Mouse (Mus musculus) CH12.LX (cell line): ENCODE measurements around the gene Dock11. TPM values are rescaled to one million over a fixed set of nuclear protein-coding genes. Genes with fewer than 3 reads are reported as not detected.
A peak's percentile ranks its signal among the peaks of the same experiment; 100 is the strongest.

Experiments
- DNase-seq: peaks from one replicate; pipeline ENCODE4 v3.0.0-alpha.2; 2013; ENCODE audit errors: extremely low read depth
- H3K27ac ChIP-seq: 2 replicates; pipeline ENCODE4 v1.5.1; 2012; ENCODE audit warnings: low read depth, mild to moderate bottlenecking, control low read depth, moderate library complexity; ENCODE audit not compliant: insufficient read depth
- H3K27me3 ChIP-seq: replicated peaks from 2 replicates; pipeline ENCODE3; 2012; ENCODE audit warnings: inconsistent platforms
- H3K36me3 ChIP-seq, 2 experiments: replicated peaks in 1 of 2; 2 replicates each; pipeline versions ENCODE3 to v1.6.1; 2012; ENCODE audit warnings: inconsistent platforms in 1 of 2, low read length in 1 of 2, mild to moderate bottlenecking in 1 of 2, mixed read lengths in 1 of 2, moderate library complexity in 1 of 2; ENCODE audit not compliant: control insufficient read depth in 1 of 2, insufficient read depth in 1 of 2
- H3K4me1 ChIP-seq, 2 experiments: 2 replicates each; pipeline ENCODE4 v1.6.1; 2012; ENCODE audit warnings: inconsistent platforms in 1 of 2, moderate library complexity in 1 of 2; ENCODE audit not compliant: insufficient read depth in 2 of 2, control insufficient read depth in 1 of 2
- H3K4me2 ChIP-seq: 2 replicates; pipeline ENCODE4 v1.6.1; 2012; ENCODE audit warnings: low read depth, mild to moderate bottlenecking, control low read depth; ENCODE audit not compliant: poor library complexity, insufficient read depth, severe bottlenecking
- H3K4me3 ChIP-seq, 3 experiments: fragments of 150-350 bp in 1 of 3; sonication (generic) in 1 of 3; replicated peaks in 1 of 3; 2 replicates each; pipeline versions ENCODE3 to v1.5.1; 2011 to 2012; ENCODE audit warnings: low read depth in 2 of 3, low read length in 2 of 3, mild to moderate bottlenecking in 2 of 3, moderate library complexity in 2 of 3, control low read depth in 1 of 3, improper control_type of control experiment in 1 of 3, inconsistent platforms in 1 of 3, mixed read lengths in 1 of 3; ENCODE audit not compliant: poor library complexity in 1 of 3
- H3K79me2 ChIP-seq: replicated peaks from 2 replicates; pipeline ENCODE4 v1.6.1; 2012; ENCODE audit warnings: mild to moderate bottlenecking, moderate library complexity; ENCODE audit not compliant: control insufficient read depth, poor library complexity, insufficient read depth, severe bottlenecking; ENCODE audit errors: extremely low read depth
- H3K9ac ChIP-seq: 2 replicates; pipeline ENCODE4 v1.6.1; 2012; ENCODE audit warnings: low read depth, mild to moderate bottlenecking, control low read depth, moderate library complexity; ENCODE audit not compliant: insufficient read depth
- H3K9me3 ChIP-seq: replicated peaks from 2 replicates; pipeline ENCODE3; 2012; ENCODE audit warnings: low read length, inconsistent platforms, mixed read lengths
- BHLHE40 ChIP-seq: IDR thresholded peaks from 2 replicates; pipeline ENCODE4 v1.6.1; 2011; ENCODE audit warnings: mild to moderate bottlenecking, low read depth, low read length, improper control_type of control experiment
- CHD1 ChIP-seq: IDR thresholded peaks from 2 replicates; pipeline ENCODE4 v1.6.1; 2012; ENCODE audit warnings: low read depth, low read length, improper control_type of control experiment, inconsistent platforms
- CTCF ChIP-seq, 2 experiments: IDR thresholded peaks in 1 of 2; conservative IDR thresholded peaks in 1 of 2; 2 replicates each; pipeline ENCODE4 v1.5.1; 2011 to 2012; ENCODE audit warnings: low read depth in 2 of 2, low read length in 2 of 2, improper control_type of control experiment in 1 of 2, inconsistent platforms in 1 of 2, mild to moderate bottlenecking in 1 of 2, moderate library complexity in 1 of 2
- E2F4 ChIP-seq: IDR thresholded peaks from 2 replicates; pipeline ENCODE4 v1.6.1; 2011; ENCODE audit warnings: low read depth, low read length, improper control_type of control experiment; ENCODE audit not compliant: insufficient replicate concordance
- ELF1 ChIP-seq: IDR thresholded peaks from 2 replicates; pipeline ENCODE4 v1.6.1; 2014; ENCODE audit warnings: low read depth, mild to moderate bottlenecking, inconsistent platforms, low read length, improper control_type of control experiment
- EP300 ChIP-seq: IDR thresholded peaks from 2 replicates; pipeline ENCODE4 v1.6.1; 2011; ENCODE audit warnings: low read length, improper control_type of control experiment
- ETS1 ChIP-seq: conservative IDR thresholded peaks from 2 replicates; pipeline ENCODE4 v1.6.1; 2012; ENCODE audit warnings: low read depth, mild to moderate bottlenecking, inconsistent platforms, low read length, improper control_type of control experiment, moderate library complexity
- IRF4 ChIP-seq: IDR thresholded peaks from 2 replicates; pipeline ENCODE4 v1.6.1; 2014; ENCODE audit warnings: low read depth, mild to moderate bottlenecking, inconsistent platforms, low read length, improper control_type of control experiment
- JUN ChIP-seq: IDR thresholded peaks from 2 replicates; pipeline ENCODE4 v1.6.1; 2011; ENCODE audit warnings: low read depth, mild to moderate bottlenecking, low read length, improper control_type of control experiment, moderate library complexity; ENCODE audit not compliant: insufficient read depth
- JUND ChIP-seq: conservative IDR thresholded peaks from 2 replicates; pipeline ENCODE4 v1.6.1; 2011; ENCODE audit warnings: low read depth, low read length, improper control_type of control experiment
- KAT2A ChIP-seq: IDR thresholded peaks from 2 replicates; pipeline ENCODE4 v1.6.1; 2012; ENCODE audit warnings: low read length, improper control_type of control experiment, inconsistent platforms; ENCODE audit not compliant: insufficient replicate concordance
- MAFK ChIP-seq: IDR thresholded peaks from 2 replicates; pipeline ENCODE4 v1.6.1; 2011; ENCODE audit warnings: low read length, improper control_type of control experiment; ENCODE audit not compliant: insufficient replicate concordance
- MAX ChIP-seq: IDR thresholded peaks from 2 replicates; pipeline ENCODE4 v1.6.1; 2011; ENCODE audit warnings: low read length, improper control_type of control experiment
- MEF2A ChIP-seq: IDR thresholded peaks from 2 replicates; pipeline ENCODE4 v1.6.1; 2014; ENCODE audit warnings: low read depth, mild to moderate bottlenecking, inconsistent platforms, low read length, improper control_type of control experiment, borderline replicate concordance
- MYC ChIP-seq: IDR thresholded peaks from 2 replicates; pipeline ENCODE4 v1.6.1; 2011; ENCODE audit warnings: low read depth, mild to moderate bottlenecking, improper control_type of control experiment, low read length
- NELFE ChIP-seq: IDR thresholded peaks from 2 replicates; pipeline ENCODE4 v1.6.1; 2011; ENCODE audit warnings: low read depth, low read length, improper control_type of control experiment
- NRF1 ChIP-seq: IDR thresholded peaks from 2 replicates; pipeline ENCODE4 v1.6.1; 2014; ENCODE audit warnings: low read depth, mild to moderate bottlenecking, inconsistent platforms, low read length, improper control_type of control experiment, moderate library complexity
- PAX5 ChIP-seq: IDR thresholded peaks from 2 replicates; pipeline ENCODE4 v1.6.1; 2012; ENCODE audit warnings: low read length, inconsistent platforms, mixed read lengths
- RCOR1 ChIP-seq: conservative IDR thresholded peaks from 2 replicates; pipeline ENCODE4 v1.6.1; 2012; ENCODE audit warnings: low read depth, mild to moderate bottlenecking, inconsistent platforms, low read length, improper control_type of control experiment
- SIN3A ChIP-seq: IDR thresholded peaks from 2 replicates; pipeline ENCODE4 v1.6.1; 2012; ENCODE audit warnings: low read length, improper control_type of control experiment, inconsistent platforms
- USF1 ChIP-seq: IDR thresholded peaks from 2 replicates; pipeline ENCODE4 v1.6.1; 2014; ENCODE audit warnings: low read depth, mild to moderate bottlenecking, inconsistent platforms, low read length, improper control_type of control experiment
- ZC3H11A ChIP-seq: IDR thresholded peaks from 2 replicates; pipeline ENCODE4 v1.6.1; 2012; ENCODE audit warnings: low read depth, mild to moderate bottlenecking, inconsistent platforms, low read length, improper control_type of control experiment
- ZNF384 ChIP-seq: IDR thresholded peaks from 2 replicates; pipeline ENCODE4 v1.6.1; 2012; ENCODE audit warnings: low read depth, low read length, improper control_type of control experiment, inconsistent platforms
- dilution Hi-C: fragments of 300-500 bp; cut with MboI; formaldehyde crosslinking; loops from 2 replicates; pipeline ENCODE4 v1.14.3; 2020; ENCODE audit warnings: low sequenced_read_pairs; ENCODE audit not compliant: extremely low pct_unique_long_range_greater_than_20kb, extremely low pct_ligation_motif_present
- in situ Hi-C: fragments of 300-500 bp; cut with MboI; formaldehyde crosslinking; loops from 3 replicates; pipeline ENCODE4 v1.14.3; 2019; ENCODE audit warnings: low sequenced_read_pairs, low pct_ligation_motif_present, low pct_unique_long_range_greater_than_20kb, mixed read lengths
- polyA plus RNA-seq: library from polyadenylated mRNA; unstranded; fragments of >175 nt; gene quantifications from 2 replicates; pipeline ENCODE4 v1.2.1, GENCODE M21; 2012; ENCODE audit warnings: low read depth; ENCODE audit not compliant: insufficient read length
- total RNA-seq, 2 experiments: library from RNA; depleted of rRNA; stranded (reverse); fragments of 300-350 nt in 1 of 2; fragments of >200 nt in 1 of 2; gene quantifications; 2 replicates each; pipeline ENCODE4 v1.2.3; 2012 to 2014

The Dock11 gene
- total and polyA plus RNA-seq, 3 experiments: 25.4 to 47.6 (median 31.8) TPM

GRCm38 (mm10) chrX:35891534-35892125 is 3.0 kb downstream of the Dock11 start:
- Histone ChIP-seq H3K4me1 (peaks cover 0 to 35% of the 10 kb centered on the region in 2 experiments; a peak in 2 of 4 replicates), H3K36me3 (peaks cover 0 to 2% of the 10 kb centered on the region in 2 experiments), H3K4me2 (peak overlapping the region; percentile 78; the same call in 1 of the 2 replicates), H3K4me3 (peak overlapping the region in 1 of 3 experiments; percentile 10), H3K27ac (no peak overlapping the region; the same call in 1 of the 2 replicates), H3K27me3 (no peaks in the 10 kb centered on the region), H3K9ac (peak overlapping the region; percentile 23), H3K79me2 (peaks cover 36% of the 10 kb centered on the region), H3K9me3 (no peaks in the 10 kb centered on the region)
- dilution Hi-C loops: no loop called here
- TF ChIP-seq SIN3A (0 out of 2 replicates have a peak, but pooled peaks have one; percentile 23), ELF1 (0 out of 2 replicates have a peak, but pooled peaks have one; percentile 23), USF1 (no peak), ZC3H11A (no peak), MAFK (no peak), BHLHE40 (no peak), KAT2A (no peak), ZNF384 (peak; percentile 86), CTCF (conservative IDR thresholded peaks at IDR 0.05 in 1 of 2, IDR thresholded peaks at IDR 0.05 in 1 of 2; ENCODE audit: low read depth in 2 of 2, low read length in 2 of 2) (no peak), ETS1 (no peak), PAX5 (no peak), JUN (no peak), MYC (no peak), NRF1 (no peak), IRF4 (no peak), RCOR1 (no peak), CHD1 (no peak), NELFE (no peak)
- in situ Hi-C loops: no loop called here
- DNase-seq: no peak

DNA sequence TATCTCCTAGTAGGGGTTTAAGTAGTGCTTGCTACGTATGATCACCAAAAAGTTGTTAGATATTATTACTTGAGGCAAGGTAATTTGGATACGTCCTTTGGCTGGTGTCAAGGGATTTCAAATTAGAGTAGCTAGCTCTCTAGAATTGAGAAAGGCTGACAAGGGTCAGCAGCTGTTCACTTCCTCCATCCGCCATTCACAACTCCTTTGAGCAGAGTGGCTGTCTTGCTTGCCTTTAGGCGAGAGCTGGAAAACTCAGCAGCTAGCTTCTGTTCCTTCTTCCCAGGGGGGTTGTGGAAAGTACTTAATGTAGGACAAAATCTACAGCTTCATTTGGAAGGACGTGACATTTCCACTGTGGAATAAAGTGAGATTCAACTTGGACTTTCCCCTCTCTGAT is 3.7 kb downstream of the Dock11 start:
- Histone ChIP-seq H3K27ac (peak overlapping the region; percentile 71), H3K79me2 (peaks cover 36% of the 10 kb centered on the region), H3K9ac (peak overlapping the region; percentile 23), H3K4me3 (no peak overlapping the region), H3K9me3 (no peaks in the 10 kb centered on the region), H3K4me2 (peak overlapping the region; percentile 78), H3K27me3 (no peaks in the 10 kb centered on the region), H3K36me3 (peaks cover 0 to 2% of the 10 kb centered on the region in 2 experiments), H3K4me1 (peaks cover 3 to 39% of the 10 kb centered on the region in 2 experiments; a peak in 3 of 4 replicates)
- DNase-seq: no peak
- in situ Hi-C loops (no loop called here), dilution Hi-C loops (no loop called here)
- TF ChIP-seq ETS1 (no peak), E2F4 (no peak), NRF1 (no peak), EP300 (no peak), CTCF (conservative IDR thresholded peaks at IDR 0.05 in 1 of 2, IDR thresholded peaks at IDR 0.05 in 1 of 2; ENCODE audit: low read depth in 2 of 2, low read length in 2 of 2) (no peak), MAX (no peak), PAX5 (no peak), JUND (no peak), MEF2A (no peak), ZNF384 (no peak), IRF4 (no peak)
